Mouse (Mus musculus) kidney, adult 2 months (tissue): ENCODE measurements around the gene Tmod2. TPM values are rescaled to one million over a fixed set of nuclear protein-coding genes. Genes with fewer than 3 reads are reported as not detected.
"Not testable (repeated sequence)": the region's sequence is repeated elsewhere in the genome, so short reads cannot be mapped to it uniquely, and the experiment has no call there.

ENCODE experiments used
- DNase-seq: peaks from one replicate; pipeline ENCODE4 v3.0.0; 2021
- H3K27ac ChIP-seq: fragments of 200-500 bp; 2 replicates; pipeline ENCODE4 v1.5.1; 2012; ENCODE audit warnings: low read depth, low read length, control low read depth, inconsistent platforms; ENCODE audit not compliant: insufficient read depth
- H3K27me3 ChIP-seq: fragments of 200-500 bp; replicated peaks from 2 replicates; pipeline ENCODE4 v1.6.1; 2012; ENCODE audit warnings: mild to moderate bottlenecking, moderate library complexity, low read length, inconsistent platforms; ENCODE audit not compliant: control insufficient read depth, insufficient read depth
- H3K36me3 ChIP-seq: fragments of 200-500 bp; 2 replicates; pipeline ENCODE4 v1.6.1; 2012; ENCODE audit warnings: mild to moderate bottlenecking, moderate library complexity, low read length, inconsistent platforms; ENCODE audit not compliant: control insufficient read depth, insufficient read depth
- H3K4me1 ChIP-seq: fragments of 200-500 bp; 2 replicates; pipeline ENCODE4 v1.6.1; 2011; ENCODE audit warnings: low read length; ENCODE audit not compliant: control insufficient read depth, insufficient read depth
- H3K4me3 ChIP-seq: fragments of 200-500 bp; 2 replicates; pipeline ENCODE4 v1.5.1; 2011; ENCODE audit warnings: mild to moderate bottlenecking, low read depth, low read length, control low read depth; ENCODE audit not compliant: insufficient read depth
- CTCF ChIP-seq: fragments of 200-500 bp; conservative IDR thresholded peaks from 2 replicates; pipeline ENCODE4 v1.5.1; 2011; ENCODE audit warnings: low read depth, mild to moderate bottlenecking, control low read depth, low read length, moderate library complexity, mixed read lengths; ENCODE audit not compliant: insufficient read depth, insufficient read length
- POLR2A ChIP-seq: fragments of 200-500 bp; IDR thresholded peaks from one replicate; pipeline ENCODE4 v1.6.1; 2011; ENCODE audit warnings: low read depth, low read length, control low read depth
- WGBS: fragments of 180-500 bp; shearing (Covaris S2); methylation state at CpG from one replicate; pipeline ENCODE4 v1.1.7; 2018; 5-methylcytosine and 5-hydroxymethylcytosine counted together
- polyA plus RNA-seq: library from polyadenylated mRNA; depleted of rRNA; stranded (reverse); fragments of >200 nt; gene quantifications from 2 replicates; pipeline ENCODE4 v1.2.3, GENCODE M21; 2012; rRNA removed

Gene Tmod2
- 0.27 and 0.38 TPM in 2 replicates for polyA plus RNA-seq

GRCm38 (mm10) chr9:75610571-75611493, at the start of gene Tmod2:
Tmod2 (minus strand) TSS chr9:75611325.
- WGBS: 1% methylated on average over 74 of the region's 74 CpGs
- Histone ChIP-seq H3K4me3 (peak within 1 kb of the TSS; percentile 66), H3K4me1 (no peaks in the 10 kb centered on the region), H3K36me3 (no peaks in the 10 kb centered on the region), H3K27me3 (no peaks in the 10 kb centered on the region), H3K27ac (no peak within 1 kb of the TSS)
- no peak for TF ChIP-seq CTCF
- TF ChIP-seq POLR2A: no peak
- DNase-seq: no peak

- no peak for TF ChIP-seq POLR2A
- TF ChIP-seq CTCF: no peak
- no peaks in the 10 kb centered on the region for H3K4me1 ChIP-seq
- no peaks in the 10 kb centered on the region for H3K36me3 ChIP-seq
- no peak for DNase-seq
- WGBS: 86% methylated on average over 8 of the region's 8 CpGs
- H3K27ac ChIP-seq: no peak overlapping the region
- H3K27me3 ChIP-seq: no peaks in the 10 kb centered on the region
- no peak overlapping the region for H3K4me3 ChIP-seq
Observed at GRCm38 (mm10) chr9:75660917-75661316, 49.8 kb upstream of the Tmod2 start.

- H3K27me3 ChIP-seq, H3K27ac ChIP-seq, H3K36me3 ChIP-seq, DNase-seq, H3K4me3 ChIP-seq, H3K4me1 ChIP-seq: not testable (repeated sequence)
- WGBS: 78% methylated on average over 3 of the region's 3 CpGs
Observed at GRCm38 (mm10) chr9:75656456-75656855, 45.3 kb upstream of the Tmod2 start.

GRCm38 (mm10) chr9:75653981-75654911, 43.1 kb upstream of the Tmod2 start:
- DNase-seq: no peak
- 37% methylated on average over 12 of the region's 12 CpGs for WGBS
- TF ChIP-seq POLR2A (no peak), CTCF (no peak)
- H3K4me1 ChIP-seq: no peaks in the 10 kb centered on the region
- no peak overlapping the region for H3K27ac ChIP-seq
- no peaks in the 10 kb centered on the region for H3K36me3 ChIP-seq
- no peak overlapping the region for H3K4me3 ChIP-seq
- no peaks in the 10 kb centered on the region for H3K27me3 ChIP-seq

GRCm38 (mm10) chr9:75645405-75645804, 34.3 kb upstream of the Tmod2 start:
- no peak overlapping the region for H3K4me3 ChIP-seq
- no peak overlapping the region for H3K27ac ChIP-seq
- no peaks in the 10 kb centered on the region for H3K36me3 ChIP-seq
- WGBS: 36% methylated on average over 3 of the region's 3 CpGs
- no peaks in the 10 kb centered on the region for H3K4me1 ChIP-seq
- no peaks in the 10 kb centered on the region for H3K27me3 ChIP-seq
- TF ChIP-seq CTCF (no peak), POLR2A (no peak)
- no peak for DNase-seq

GRCm38 (mm10) chr9:75634226-75634625, 23.1 kb upstream of the Tmod2 start:
- TF ChIP-seq POLR2A (no peak), CTCF (no peak)
- H3K4me3 ChIP-seq: no peak overlapping the region
- no peak for DNase-seq
- 88% methylated on average over 4 of the region's 4 CpGs for WGBS
- H3K27ac ChIP-seq: no peak overlapping the region
- H3K36me3 ChIP-seq: no peaks in the 10 kb centered on the region
- H3K4me1 ChIP-seq: no peaks in the 10 kb centered on the region
- H3K27me3 ChIP-seq: no peaks in the 10 kb centered on the region; the same call in 1 of the 2 replicates

GRCm38 (mm10) chr9:75633603-75634002, 22.5 kb upstream of the Tmod2 start:
- H3K27ac ChIP-seq: no peak overlapping the region
- no peak for DNase-seq
- TF ChIP-seq CTCF: no peak
- no peak for TF ChIP-seq POLR2A
- 82% methylated on average over 8 of the region's 8 CpGs for WGBS
- no peaks in the 10 kb centered on the region for H3K36me3 ChIP-seq
- no peak overlapping the region for H3K4me3 ChIP-seq
- H3K27me3 ChIP-seq: no peaks in the 10 kb centered on the region; the same call in 1 of the 2 replicates
- no peaks in the 10 kb centered on the region for H3K4me1 ChIP-seq
